Mouse (Mus musculus) embryonic facial prominence, embryonic 13.5 days (tissue): ENCODE data around the gene Gm10647. TPM values are rescaled to one million over a fixed set of nuclear protein-coding genes. Genes with fewer than 3 reads are reported as not detected.

Experiments used
- polyA plus RNA-seq: library from polyadenylated mRNA; unstranded; fragments of >200 nt; fragmentation: Nextera tagmentation; extraction: Ambion mirVana; gene quantifications from 2 replicates; pipeline ENCODE4 v1.2.1, GENCODE M21; 2015

The Gm10647 gene
- polyA plus RNA-seq, 1 experiment from 2014 or later: 0.96 TPM

Other genes starting within 250 kb of the Gm10647 start
- 75.2 and 92.2 TPM in 2 replicates for gene Usp3, start 203.9 kb upstream of the Gm10647 start, polyA plus RNA-seq
- gene Car12, start 83.4 kb upstream of the Gm10647 start, polyA plus RNA-seq: 18.6 and 19.8 TPM in 2 replicates
- gene Aph1b, start 1.5 kb upstream of the Gm10647 start, polyA plus RNA-seq: 10.1 and 10.8 TPM in 2 replicates
- 2.7 and 3.9 TPM in 2 replicates for gene Aph1c, start 37.7 kb downstream of the Gm10647 start, polyA plus RNA-seq
- 20.6 and 26.0 TPM in 2 replicates for gene Rab8b, start 122.6 kb downstream of the Gm10647 start, polyA plus RNA-seq
- gene Rps27l, start 149.0 kb downstream of the Gm10647 start, polyA plus RNA-seq: 725 and 760 TPM in 2 replicates
- gene Lactb, start 178.4 kb downstream of the Gm10647 start, polyA plus RNA-seq: 9.1 and 9.3 TPM in 2 replicates